Mouse (Mus musculus): Measurements from ENCODE around the gene Gm17545. TPM values are rescaled to one million over a fixed set of nuclear protein-coding genes. Genes with fewer than 3 reads are reported as not detected.

The Gm17545 gene
- total RNA-seq, 2 experiments from 2014 or later: not detected

- DNase-seq: no peak
- intact Hi-C loops (cut with DNase I): no loop called here
Observed at GRCm38 (mm10) chr9:22484562-22485308, 30.6 kb downstream of the Gm17545 start.

DNA sequence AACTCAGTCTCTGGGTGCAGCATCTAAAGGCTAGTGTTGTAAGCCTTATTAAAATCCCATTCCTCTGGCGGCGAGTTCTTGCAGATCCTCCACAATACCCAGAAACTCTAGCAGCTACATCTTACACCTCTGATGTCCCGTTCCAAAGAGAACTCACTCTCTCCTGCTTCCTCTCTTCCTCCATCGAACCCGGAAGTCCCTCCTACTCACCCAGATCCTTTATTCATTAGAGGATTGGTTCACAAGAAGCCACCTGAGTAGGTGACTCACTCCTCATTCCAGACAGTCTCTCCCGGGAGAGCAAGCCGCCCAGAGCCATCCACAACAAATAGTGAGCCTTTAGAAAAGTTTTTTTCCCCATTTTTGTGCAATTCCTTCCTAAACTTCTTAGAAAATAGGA is 32.1 kb downstream of the Gm17545 start:
- DNase-seq: no peak
- intact Hi-C loops (cut with DNase I): no loop called here

DNA sequence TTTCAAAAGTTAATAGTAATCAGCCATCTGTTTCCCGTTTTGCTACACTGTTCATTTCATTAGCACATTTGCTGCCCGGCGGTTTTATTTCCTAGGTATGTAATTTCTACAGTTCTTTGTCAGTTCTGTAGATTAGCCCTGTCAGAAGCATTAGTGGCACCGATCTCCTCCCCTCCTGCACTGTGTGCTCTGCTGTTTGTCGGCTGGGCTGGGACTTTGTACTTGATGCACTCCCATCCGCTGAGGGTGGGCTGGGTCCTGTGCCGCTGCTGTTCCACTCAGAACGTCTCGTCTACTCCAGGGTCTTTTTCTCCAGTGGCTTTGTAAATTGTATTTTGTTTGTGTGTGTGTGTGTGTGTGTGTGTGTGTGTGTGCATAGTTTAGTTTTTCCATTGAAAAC is 34.9 kb downstream of the Gm17545 start:
- no peak for DNase-seq
- intact Hi-C loops (cut with DNase I): no loop called here

DNA sequence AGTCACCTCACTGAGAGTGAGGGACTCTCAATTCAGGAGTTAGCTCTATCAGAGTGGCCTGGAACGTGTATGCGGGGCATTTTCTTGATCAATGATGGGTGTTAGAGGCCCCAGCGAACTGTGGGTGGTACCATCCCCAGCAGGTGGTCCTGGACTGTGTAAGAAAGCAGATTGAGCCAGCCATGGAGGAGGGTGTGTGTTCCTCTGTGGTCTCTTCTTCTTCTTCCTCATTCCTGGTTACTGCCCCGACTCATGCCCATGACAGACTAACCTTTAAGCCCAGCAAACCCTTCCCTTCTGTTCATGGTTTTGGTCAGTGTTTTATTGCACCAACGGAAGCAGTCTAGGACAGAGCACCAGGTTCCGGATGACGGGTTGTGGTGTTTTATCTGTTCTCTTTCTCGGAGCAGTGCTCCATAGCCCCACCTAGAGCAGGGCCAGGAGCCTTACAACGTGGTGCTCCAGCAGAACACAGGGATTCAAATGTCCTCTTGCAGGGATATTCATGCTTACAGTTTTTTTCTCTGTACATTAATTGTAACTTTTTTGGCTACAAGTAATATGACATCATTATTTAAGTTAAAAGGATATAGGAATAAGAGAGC is 40.2 kb downstream of the Gm17545 start:
- DNase-seq: no peak
- intact Hi-C loops (cut with DNase I): no loop called here

DNA sequence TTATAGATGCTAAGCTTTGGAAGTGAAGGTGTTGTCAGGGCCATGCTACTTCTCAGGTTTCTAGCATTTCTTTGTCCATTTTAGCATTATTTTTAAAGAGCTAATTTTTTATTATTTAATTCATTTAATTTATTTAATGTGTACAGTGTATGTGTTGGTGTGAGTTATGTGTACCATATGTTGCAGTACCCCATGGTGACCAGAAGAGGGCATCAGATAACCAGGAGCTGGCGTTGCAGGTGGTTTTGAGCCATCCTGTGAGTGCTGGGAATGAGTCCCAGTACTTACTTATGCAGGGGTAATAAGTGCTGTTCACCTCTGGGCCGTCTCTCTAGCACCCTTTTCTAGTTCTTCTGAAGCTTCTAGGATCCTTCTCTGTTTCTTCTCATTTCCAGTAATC is 41.0 kb downstream of the Gm17545 start:
- DNase-seq: no peak
- intact Hi-C loops (cut with DNase I): no loop called here

GRCm38 (mm10) chr9:22497021-22497767 is 43.1 kb downstream of the Gm17545 start:
- no peak for DNase-seq
- intact Hi-C loops (cut with DNase I): no loop called here

- intact Hi-C loops (cut with DNase I): no loop called here
Observed at GRCm38 (mm10) chr9:22502972-22503371, 48.9 kb downstream of the Gm17545 start.

DNA sequence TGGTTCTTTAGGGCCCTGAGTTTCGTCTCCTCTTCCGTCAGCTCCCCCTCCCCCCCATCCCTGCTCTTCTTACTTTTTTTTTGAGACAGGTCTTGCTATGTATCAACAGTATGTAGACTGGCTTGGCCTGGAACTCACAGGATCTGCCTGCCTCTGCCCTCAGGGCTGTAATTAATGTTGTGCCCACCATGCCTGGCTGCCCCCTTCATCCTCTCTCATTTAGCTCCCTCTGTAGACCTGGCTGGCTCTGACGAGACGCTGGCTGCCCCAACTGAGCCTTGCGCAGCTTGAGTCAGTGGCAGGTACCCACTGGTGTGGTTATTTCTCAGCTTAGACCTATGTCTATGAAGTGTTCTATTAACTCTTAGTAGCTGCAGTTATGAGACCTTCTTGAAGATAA is 49.5 kb downstream of the Gm17545 start:
- intact Hi-C loops (cut with DNase I): no loop called here
- DNase-seq: no peak

More at GRCm38 (mm10) chr9:22502972-22503371, 48.9 kb downstream of the Gm17545 start:
- no peak for DNase-seq

DNA sequence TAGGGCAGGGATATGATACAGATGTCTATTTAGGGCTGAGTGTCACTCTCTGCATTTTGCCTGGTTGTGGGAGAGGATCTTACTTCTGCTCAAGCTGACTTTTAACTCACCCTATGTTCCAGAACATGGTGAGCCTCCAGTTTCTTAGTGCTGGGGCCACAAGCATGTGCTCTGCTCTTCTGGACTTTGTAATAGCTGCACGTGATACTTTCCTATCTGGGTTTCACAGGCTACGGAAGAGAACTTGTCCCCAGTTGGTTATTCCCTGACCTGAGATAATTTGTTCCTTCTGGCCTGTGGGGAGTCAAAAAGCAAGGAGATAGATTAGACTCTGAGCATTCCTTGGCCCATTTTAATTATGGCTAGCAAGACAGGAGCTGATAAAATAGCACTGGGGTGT is 51.5 kb downstream of the Gm17545 start:
- no peak for DNase-seq
- intact Hi-C loops (cut with DNase I): no loop called here

Other genes starting within 250 kb of the Gm17545 start
- 10 to 100 TPM; 26.9 to 35.2 TPM for gene Zfp809, start 228.6 kb upstream of the Gm17545 start, total RNA-seq (2021)
- gene Zfp599, start 194.4 kb upstream of the Gm17545 start, total RNA-seq (2021): 1 to 10 TPM in 1 of 2 experiments, under 1 TPM in 1; 0.97 to 1.2 TPM
- 10 to 100 TPM; 12.3 to 13.9 TPM for gene Zfp810, start 146.6 kb upstream of the Gm17545 start, total RNA-seq (2021)
- 10 to 100 TPM; 20.3 to 25.2 TPM for gene Anln, start 65.1 kb upstream of the Gm17545 start, total RNA-seq (2021)
- under 1 TPM; 0.35 to 0.43 TPM for gene 9530077C05Rik, start 42.8 kb upstream of the Gm17545 start, total RNA-seq (2021)
- 10 to 100 TPM; 45.4 to 45.7 TPM for gene Rp9, start 15.5 kb downstream of the Gm17545 start, total RNA-seq (2021)
- gene Bbs9, start 21.4 kb downstream of the Gm17545 start, total RNA-seq (2021): 10 to 100 TPM; 17.5 to 18.7 TPM

Data from heart, postnatal 10 days (tissue).